Mouse (Mus musculus) lung, postnatal 0 days (tissue): ENCODE results near the gene Ltbp1.

Experiments used
- CTCF ChIP-seq: IDR thresholded peaks from 2 replicates; pipeline ENCODE4 v1.5.1; 2016; ENCODE audit warnings: antibody characterized with exemption, mild to moderate bottlenecking
- EP300 ChIP-seq: IDR thresholded peaks from 2 replicates; pipeline ENCODE4 v1.6.1; 2016; ENCODE audit warnings: antibody characterized with exemption, mild to moderate bottlenecking, control low read depth

DNA sequence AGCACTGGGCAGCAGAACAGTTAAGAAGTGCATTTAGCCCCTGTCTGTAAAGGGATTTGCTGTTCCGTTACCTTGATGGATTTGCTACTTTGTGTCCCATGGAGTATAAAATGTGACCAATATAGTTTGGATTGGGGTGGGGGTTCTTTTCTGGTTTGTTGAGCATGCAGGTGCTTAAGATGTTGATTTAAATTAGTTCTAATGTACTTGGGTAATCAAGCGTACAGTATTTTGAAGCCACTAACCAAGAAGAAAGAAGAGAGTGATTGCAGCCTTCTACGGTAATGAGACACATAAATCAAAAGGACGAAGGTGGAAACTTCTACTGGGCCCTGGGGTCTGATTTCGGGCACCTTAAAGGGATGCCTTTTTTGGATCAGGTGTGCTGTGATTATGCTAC, 102.5 kb downstream of the Ltbp1 start:
- TF ChIP-seq CTCF (no peak), EP300 (no peak)
